Mouse (Mus musculus) forebrain, embryonic 14.5 days (tissue): Measurements from ENCODE around the gene Cx3cr1. TPM values are rescaled to one million over a fixed set of nuclear protein-coding genes. Genes with fewer than 3 reads are reported as not detected.

Experiments used
- ATAC-seq: fragments of 200-750 bp; cut with Nextera tagmentation; 2 replicates; pipeline ENCODE4 v1.8.0; 2017; ENCODE audit warnings: mild to moderate bottlenecking, moderate library complexity
- DNase-seq: peaks from one replicate; pipeline ENCODE4 v3.0.0-alpha.2; 2015; ENCODE audit warnings: low spot score
- H3K27ac ChIP-seq: fragments of 300-500 bp; sonication (generic); 2 replicates; pipeline ENCODE4 v1.5.1; 2014; ENCODE audit warnings: low read depth, mild to moderate bottlenecking, control low read depth, low read length, moderate library complexity
- H3K27me3 ChIP-seq: fragments of 300-500 bp; sonication (generic); replicated peaks from 2 replicates; pipeline ENCODE4 v1.6.1; 2014; ENCODE audit warnings: low read length, control low read depth, mixed read lengths; ENCODE audit not compliant: control insufficient read depth, insufficient read depth
- H3K36me3 ChIP-seq: fragments of 300-500 bp; sonication (generic); 2 replicates; pipeline ENCODE4 v1.6.1; 2014; ENCODE audit warnings: low read length, control low read depth; ENCODE audit not compliant: control insufficient read depth, insufficient read depth
- H3K4me1 ChIP-seq: fragments of 300-500 bp; sonication (generic); 2 replicates; pipeline ENCODE4 v1.6.1; 2014; ENCODE audit warnings: antibody characterized with exemption, low read length, control low read depth; ENCODE audit not compliant: control insufficient read depth, insufficient read depth
- H3K4me2 ChIP-seq: fragments of 300-500 bp; sonication (generic); 2 replicates; pipeline ENCODE4 v1.6.1; 2014; ENCODE audit warnings: mild to moderate bottlenecking, control low read depth, low read length
- H3K4me3 ChIP-seq: fragments of 300-500 bp; sonication (generic); 2 replicates; pipeline ENCODE4 v1.5.1; 2014; ENCODE audit warnings: low read depth, low read length, control low read depth
- H3K9ac ChIP-seq: fragments of 300-500 bp; sonication (generic); 2 replicates; pipeline ENCODE4 v1.6.1; 2014; ENCODE audit warnings: mild to moderate bottlenecking, low read length, control low read depth, moderate library complexity
- H3K9me3 ChIP-seq: fragments of 300-500 bp; sonication (generic); replicated peaks from 2 replicates; pipeline ENCODE4 v1.6.1; 2016; ENCODE audit warnings: low read length, control low read depth, mixed read lengths; ENCODE audit not compliant: control insufficient read depth
- WGBS: fragments of 180-500 bp; shearing (Covaris S2); extraction: QIAGEN DNeasy Blood & Tissue Kit; methylation state at CpG from one replicate; pipeline ENCODE4 v1.1.7; 2014; 5-methylcytosine and 5-hydroxymethylcytosine counted together
- polyA plus RNA-seq: library from polyadenylated mRNA; unstranded; fragments of >200 nt; fragmentation: Nextera tagmentation; extraction: Ambion mirVana; gene quantifications from 2 replicates; pipeline ENCODE4 v1.2.1, GENCODE M21; 2014

Gene Cx3cr1
- polyA plus RNA-seq, 1 experiment from 2014 or later: 2.5 TPM

DNA sequence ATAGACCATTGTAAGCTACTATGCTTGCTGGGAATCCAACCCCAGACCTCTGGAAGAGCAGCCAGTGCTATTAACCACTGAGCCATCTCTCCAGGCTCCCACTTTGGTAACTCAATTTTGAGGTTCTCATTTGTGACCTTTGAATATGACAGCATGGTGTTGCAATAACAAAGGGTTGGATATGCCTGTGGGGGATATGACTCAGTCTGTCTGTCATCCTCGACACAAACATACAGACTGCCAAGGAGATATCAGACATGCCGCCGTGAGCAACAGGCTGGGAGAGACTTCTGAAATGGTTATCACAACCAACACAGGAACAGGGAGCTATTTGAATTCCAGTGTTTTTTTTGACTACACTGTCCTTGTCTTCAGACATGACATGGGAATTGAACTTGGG, 20.3 kb downstream of the Cx3cr1 start:
- no peak overlapping the region for H3K9ac ChIP-seq
- H3K4me3 ChIP-seq: no peak overlapping the region
- H3K9me3 ChIP-seq: no peaks in the 10 kb centered on the region
- DNase-seq (no peak), ATAC-seq (no peak)
- no peak overlapping the region for H3K27ac ChIP-seq
- H3K4me1 ChIP-seq: no peaks in the 10 kb centered on the region
- H3K4me2 ChIP-seq: no peak overlapping the region
- no peaks in the 10 kb centered on the region for H3K27me3 ChIP-seq
- WGBS: 83% methylated on average over 3 of the region's 3 CpGs
- H3K36me3 ChIP-seq: no peaks in the 10 kb centered on the region

DNA sequence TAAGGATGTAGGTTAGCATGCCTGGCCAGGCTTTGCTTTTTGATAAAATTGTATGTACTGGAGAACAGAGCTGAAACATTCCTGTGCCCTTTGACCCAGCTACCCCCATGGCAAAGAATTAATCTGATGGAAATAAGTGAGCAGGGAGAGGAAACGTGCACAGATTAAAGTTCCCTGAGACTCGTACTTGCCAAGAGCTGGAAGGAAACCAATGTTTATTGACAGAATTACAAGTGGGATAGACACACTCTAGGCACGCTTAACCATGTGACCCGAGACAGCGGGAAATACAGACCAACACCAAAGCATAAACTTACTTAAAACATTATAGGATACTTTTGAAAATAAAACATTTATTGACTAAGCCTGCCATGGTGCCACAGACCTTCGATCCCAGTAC, 21.2 kb downstream of the Cx3cr1 start:
- no peaks in the 10 kb centered on the region for H3K36me3 ChIP-seq
- H3K27me3 ChIP-seq: no peaks in the 10 kb centered on the region
- WGBS: 70% methylated on average over 6 of the region's 6 CpGs
- no peaks in the 10 kb centered on the region for H3K4me1 ChIP-seq
- no peak overlapping the region for H3K9ac ChIP-seq
- H3K27ac ChIP-seq: no peak overlapping the region
- H3K9me3 ChIP-seq: no peaks in the 10 kb centered on the region
- ATAC-seq (no peak), DNase-seq (no peak)
- H3K4me2 ChIP-seq: no peak overlapping the region
- no peak overlapping the region for H3K4me3 ChIP-seq

DNA sequence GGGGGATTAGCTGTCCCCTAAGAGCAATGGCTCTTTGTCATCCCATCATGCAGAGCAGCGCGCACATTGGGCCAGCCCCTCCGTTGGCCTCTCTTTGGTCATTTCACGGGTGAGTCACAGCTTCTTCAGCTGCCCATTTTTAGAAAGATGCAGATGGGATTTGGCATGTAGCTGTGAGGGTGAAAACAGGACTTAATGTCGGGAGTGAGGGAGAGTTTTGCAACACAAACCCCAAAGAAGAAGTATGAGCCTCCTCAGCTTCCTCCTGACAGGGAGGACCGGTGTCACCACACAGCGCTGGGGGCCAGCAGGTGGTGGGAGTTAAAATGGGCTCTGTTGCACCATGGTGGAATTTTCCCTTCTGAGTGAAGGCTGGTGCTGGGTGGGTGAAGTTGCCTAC, 26.6 kb downstream of the Cx3cr1 start:
- Histone ChIP-seq H3K27me3 (no peaks in the 10 kb centered on the region), H3K9ac (no peak overlapping the region), H3K27ac (no peak overlapping the region), H3K9me3 (no peaks in the 10 kb centered on the region), H3K36me3 (no peaks in the 10 kb centered on the region), H3K4me2 (no peak overlapping the region), H3K4me3 (no peak overlapping the region), H3K4me1 (no peaks in the 10 kb centered on the region)
- no peak for ATAC-seq
- no peak for DNase-seq
- WGBS: 83% methylated on average over 7 of the region's 7 CpGs

DNA sequence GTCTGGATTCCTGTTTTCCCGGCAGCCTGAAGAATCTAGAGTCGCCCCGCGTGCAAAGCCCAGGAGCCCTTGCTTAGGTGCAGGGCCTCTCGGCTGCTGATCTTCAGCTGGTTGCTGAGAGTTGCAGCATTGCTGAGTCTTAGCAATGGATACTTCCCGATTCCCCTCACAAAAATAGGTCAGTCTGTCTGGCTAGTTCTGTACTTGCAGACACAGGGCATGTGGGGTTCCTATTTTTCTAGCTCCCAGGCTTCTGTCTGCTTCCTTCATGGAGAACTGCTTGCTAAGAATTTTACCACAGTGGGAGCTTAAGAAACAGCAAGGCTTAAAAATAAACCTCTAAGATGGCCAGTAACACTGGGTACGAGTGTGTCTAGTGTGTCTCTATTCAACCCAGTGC, 32.3 kb downstream of the Cx3cr1 start:
- DNase-seq: no peak
- 84% methylated on average over 7 of the region's 7 CpGs for WGBS
- H3K36me3 ChIP-seq: no peaks in the 10 kb centered on the region
- no peaks in the 10 kb centered on the region for H3K9me3 ChIP-seq
- ATAC-seq: no peak
- H3K4me2 ChIP-seq: no peak overlapping the region
- no peak overlapping the region for H3K27ac ChIP-seq
- no peaks in the 10 kb centered on the region for H3K4me1 ChIP-seq
- no peaks in the 10 kb centered on the region for H3K27me3 ChIP-seq
- no peak overlapping the region for H3K4me3 ChIP-seq
- no peak overlapping the region for H3K9ac ChIP-seq

DNA sequence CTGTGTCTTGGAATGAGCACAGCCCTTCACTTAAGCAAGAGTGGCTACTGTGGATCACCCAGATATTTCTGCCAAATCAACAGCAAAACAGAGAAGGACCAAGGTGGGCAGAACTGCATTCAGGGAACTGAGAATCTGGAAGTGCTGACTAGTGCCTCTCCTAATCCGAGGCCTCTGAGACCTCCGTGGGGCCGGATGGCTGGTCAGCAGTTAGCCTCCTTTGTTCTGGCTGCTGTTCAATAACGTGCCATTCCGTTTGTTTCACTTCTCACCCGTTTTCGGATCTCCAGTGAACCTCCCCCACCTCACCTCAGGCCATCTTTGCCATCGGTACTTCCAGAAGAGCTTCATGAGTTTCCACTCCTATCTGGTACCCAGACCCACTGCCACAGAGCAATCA, 35.3 kb downstream of the Cx3cr1 start:
- Histone ChIP-seq H3K4me1 (no peaks in the 10 kb centered on the region), H3K27me3 (no peaks in the 10 kb centered on the region), H3K36me3 (no peaks in the 10 kb centered on the region), H3K4me2 (no peak overlapping the region), H3K9me3 (no peaks in the 10 kb centered on the region), H3K27ac (no peak overlapping the region), H3K9ac (no peak overlapping the region), H3K4me3 (no peak overlapping the region)
- no peak for ATAC-seq
- DNase-seq: no peak
- 74% methylated on average over 8 of the region's 8 CpGs for WGBS

DNA sequence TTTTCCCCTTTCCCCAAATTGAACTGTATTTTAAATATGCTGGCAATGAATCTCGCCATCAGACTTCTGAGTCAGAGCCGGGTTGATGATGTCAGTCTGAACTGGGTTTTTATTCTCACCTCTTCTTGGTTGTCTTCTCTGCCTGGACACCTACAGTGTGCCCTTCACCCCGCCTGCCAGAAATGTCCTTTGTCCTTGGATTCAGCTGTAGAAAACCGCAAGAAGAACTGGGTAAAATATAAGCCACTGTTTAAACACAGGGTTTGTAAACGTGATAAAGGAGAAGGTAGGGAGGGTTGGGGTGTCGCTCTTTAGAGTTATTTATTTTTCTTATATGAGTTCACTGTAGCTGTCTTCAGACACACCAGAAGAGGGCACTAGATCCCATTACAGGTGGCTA, 37.0 kb downstream of the Cx3cr1 start:
- ATAC-seq: no peak

DNA sequence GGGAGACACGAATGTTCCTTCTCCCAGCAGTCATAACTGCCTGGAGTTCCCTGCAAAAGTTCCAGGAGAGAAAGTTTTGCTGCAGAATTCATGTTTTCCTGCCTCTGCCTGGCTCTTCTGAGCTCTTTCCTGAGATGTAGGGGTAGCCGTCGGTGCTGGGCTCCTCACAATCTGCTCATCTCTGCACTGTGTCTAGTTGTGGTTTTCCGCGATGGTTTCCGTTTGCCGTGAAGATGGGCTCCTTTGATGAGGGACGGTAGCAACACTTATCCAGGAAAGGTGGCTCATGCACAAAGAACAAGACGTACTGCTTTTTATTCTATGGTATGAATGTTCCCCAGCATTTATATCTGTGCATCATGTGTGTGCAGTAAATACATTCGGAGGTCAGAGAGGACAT, 39.3 kb downstream of the Cx3cr1 start:
- no peaks in the 10 kb centered on the region for H3K9me3 ChIP-seq
- WGBS: 87% methylated on average over 10 of the region's 10 CpGs
- ATAC-seq (no peak), DNase-seq (no peak)
- no peak overlapping the region for H3K27ac ChIP-seq
- no peak overlapping the region for H3K4me3 ChIP-seq
- H3K36me3 ChIP-seq: no peaks in the 10 kb centered on the region
- H3K4me2 ChIP-seq: no peak overlapping the region
- no peak overlapping the region for H3K9ac ChIP-seq
- no peaks in the 10 kb centered on the region for H3K27me3 ChIP-seq
- no peaks in the 10 kb centered on the region for H3K4me1 ChIP-seq

More for the DNA sequence above, 37.0 kb downstream of the Cx3cr1 start:
- 89% methylated on average over 6 of the region's 6 CpGs for WGBS
- Histone ChIP-seq H3K9me3 (no peaks in the 10 kb centered on the region), H3K4me2 (no peak overlapping the region), H3K9ac (no peak overlapping the region), H3K27ac (no peak overlapping the region), H3K36me3 (no peaks in the 10 kb centered on the region), H3K4me3 (no peak overlapping the region), H3K4me1 (no peaks in the 10 kb centered on the region), H3K27me3 (no peaks in the 10 kb centered on the region)
- DNase-seq: no peak

DNA sequence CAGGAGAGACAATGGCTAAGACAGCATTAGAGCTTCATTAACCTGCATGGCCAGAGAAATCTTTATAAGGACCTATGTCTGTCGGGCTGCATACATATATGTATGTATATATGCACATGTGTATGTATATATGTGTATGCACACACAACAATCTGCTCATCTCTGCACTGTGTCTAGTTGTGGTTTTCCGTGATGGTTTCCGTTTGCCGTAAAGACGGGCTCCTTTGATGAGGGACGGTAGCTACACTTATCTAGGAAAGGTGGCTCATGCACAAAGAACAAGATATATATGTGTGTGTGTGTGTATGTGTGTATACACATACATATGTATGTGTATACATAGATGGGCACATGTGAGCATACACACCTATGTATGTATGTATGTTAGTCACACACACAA, 39.8 kb downstream of the Cx3cr1 start:
- Histone ChIP-seq H3K9me3 (no peaks in the 10 kb centered on the region), H3K4me1 (no peaks in the 10 kb centered on the region), H3K27me3 (no peaks in the 10 kb centered on the region), H3K9ac (no peak overlapping the region), H3K4me2 (no peak overlapping the region), H3K36me3 (no peaks in the 10 kb centered on the region), H3K27ac (no peak overlapping the region), H3K4me3 (no peak overlapping the region)
- no peak for ATAC-seq
- WGBS: 96% methylated on average over 6 of the region's 6 CpGs
- DNase-seq: no peak

DNA sequence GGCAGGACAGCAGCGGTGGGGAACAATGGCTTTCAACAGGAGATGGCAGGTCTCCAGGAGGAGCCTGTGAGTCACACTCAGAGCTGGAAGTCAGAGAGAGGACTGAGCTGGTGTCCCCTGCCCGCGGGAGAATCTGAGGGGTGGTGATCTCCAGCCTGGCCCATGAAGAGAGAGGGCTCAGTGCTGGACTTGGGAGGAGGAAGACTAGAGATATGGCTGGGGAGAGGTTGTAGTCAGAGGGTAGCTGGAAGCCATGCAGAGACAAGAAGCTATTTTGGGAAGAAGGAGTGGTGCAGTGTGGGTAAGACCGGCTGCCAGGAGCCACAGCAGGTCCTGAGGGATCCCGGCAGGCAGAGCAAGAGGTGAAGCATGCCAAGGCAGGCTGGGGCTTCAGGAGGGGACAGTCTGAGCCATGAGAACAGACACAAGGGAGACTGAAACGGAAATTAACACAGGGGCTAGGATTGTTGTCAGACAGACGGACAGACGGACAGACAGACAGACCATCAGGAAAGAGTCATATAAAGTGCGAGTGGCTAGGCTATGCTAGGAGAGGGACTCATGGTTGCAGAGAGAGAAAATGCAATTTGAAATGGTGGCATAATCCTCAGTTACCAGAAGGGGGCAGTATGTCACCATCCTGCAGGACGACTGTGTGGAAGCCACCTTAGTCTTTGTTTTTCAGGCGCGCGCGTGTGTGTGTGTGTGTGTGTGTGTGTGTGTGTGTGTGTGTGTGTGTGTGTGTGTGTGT, 42.1 kb downstream of the Cx3cr1 start:
- Histone ChIP-seq H3K9me3 (no peaks in the 10 kb centered on the region), H3K4me3 (no peak overlapping the region), H3K4me1 (no peaks in the 10 kb centered on the region), H3K27me3 (no peaks in the 10 kb centered on the region), H3K9ac (no peak overlapping the region), H3K4me2 (no peak overlapping the region), H3K36me3 (no peaks in the 10 kb centered on the region), H3K27ac (no peak overlapping the region)
- peak; percentile 65 for ATAC-seq
- 25% methylated on average over 13 of the region's 14 CpGs for WGBS
- DNase-seq: peak; percentile 83
